Mouse (Mus musculus) neural tube, embryonic 14.5 days (tissue): ENCODE measurements around the gene Oas1d. TPM values are rescaled to one million over a fixed set of nuclear protein-coding genes. Genes with fewer than 3 reads are reported as not detected.
"Not testable (repeated sequence)": the region's sequence is repeated elsewhere in the genome, so short reads cannot be mapped to it uniquely, and the experiment has no call there.

Experiments
- ATAC-seq: fragments of 200-750 bp; cut with Nextera tagmentation; 2 replicates; pipeline ENCODE4 v1.8.0; 2017; ENCODE audit warnings: low read depth, mild to moderate bottlenecking, moderate TSS enrichment, moderate library complexity
- H3K27ac ChIP-seq: fragments of 300-500 bp; sonication (generic); 2 replicates; pipeline ENCODE4 v1.5.1; 2014; ENCODE audit warnings: low read depth, mild to moderate bottlenecking, control low read depth, low read length, moderate library complexity, mixed read lengths
- H3K27me3 ChIP-seq: fragments of 300-500 bp; sonication (generic); 2 replicates; pipeline ENCODE4 v1.6.1; 2014; ENCODE audit warnings: low read length; ENCODE audit not compliant: control insufficient read depth, insufficient read depth
- H3K36me3 ChIP-seq: fragments of 300-500 bp; sonication (generic); 2 replicates; pipeline ENCODE4 v1.6.1; 2014; ENCODE audit warnings: low read length, mixed read lengths; ENCODE audit not compliant: control insufficient read depth, insufficient read depth
- H3K4me1 ChIP-seq: fragments of 300-500 bp; sonication (generic); 2 replicates; pipeline ENCODE4 v1.6.1; 2014; ENCODE audit warnings: low read length; ENCODE audit not compliant: control insufficient read depth, insufficient read depth
- H3K4me2 ChIP-seq: fragments of 300-500 bp; sonication (generic); 2 replicates; pipeline ENCODE4 v1.6.1; 2014; ENCODE audit warnings: mild to moderate bottlenecking, low read depth, low read length, control low read depth
- H3K4me3 ChIP-seq: fragments of 300-500 bp; sonication (generic); 2 replicates; pipeline ENCODE4 v1.5.1; 2014; ENCODE audit warnings: low read depth, low read length, control low read depth, mixed read lengths
- H3K9ac ChIP-seq: fragments of 300-500 bp; sonication (generic); replicated peaks from 2 replicates; pipeline ENCODE4 v1.6.1; 2014; ENCODE audit warnings: low read depth, mild to moderate bottlenecking, control low read depth, low read length, mixed read lengths
- H3K9me3 ChIP-seq: fragments of 300-500 bp; sonication (generic); 2 replicates; pipeline ENCODE4 v1.6.1; 2016; ENCODE audit warnings: low read length; ENCODE audit not compliant: control insufficient read depth
- WGBS: fragments of 180-500 bp; shearing (Covaris S2); extraction: QIAGEN DNeasy Blood & Tissue Kit; methylation state at CpG from one replicate; pipeline ENCODE4 v1.1.7; 2014; 5-methylcytosine and 5-hydroxymethylcytosine counted together
- polyA plus RNA-seq: library from polyadenylated mRNA; unstranded; fragments of >200 nt; fragmentation: Nextera tagmentation; extraction: Ambion mirVana; gene quantifications from 2 replicates; pipeline ENCODE4 v1.2.1, GENCODE M21; 2014

Gene Oas1d
- polyA plus RNA-seq, 1 experiment from 2014 or later, result not detected

DNA sequence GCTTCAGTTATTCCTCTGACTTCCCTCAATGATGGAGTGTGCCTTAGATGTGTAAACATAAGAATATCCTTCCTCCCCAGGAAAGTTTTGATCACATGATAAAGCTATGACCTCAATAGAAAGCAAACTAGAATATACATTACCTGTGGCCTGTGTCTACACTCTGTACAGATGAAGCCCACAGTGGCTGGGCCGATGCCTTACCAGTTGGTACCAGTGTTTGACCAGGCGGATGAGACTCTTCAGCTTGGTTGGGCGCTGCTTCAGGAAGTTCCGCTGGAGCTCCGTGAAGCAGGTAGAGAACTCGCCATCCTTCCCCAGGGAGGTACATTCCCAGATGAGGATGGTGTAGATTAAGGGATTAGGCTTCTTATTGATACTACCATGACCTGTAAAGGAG is 32.7 kb upstream of the Oas1d start:
- H3K27me3 ChIP-seq, H3K4me2 ChIP-seq, H3K27ac ChIP-seq, H3K9me3 ChIP-seq, H3K9ac ChIP-seq, H3K4me1 ChIP-seq, H3K4me3 ChIP-seq, H3K36me3 ChIP-seq, ATAC-seq: not testable (repeated sequence)
- WGBS, result 94% methylated on average over 6 of the region's 6 CpGs

DNA sequence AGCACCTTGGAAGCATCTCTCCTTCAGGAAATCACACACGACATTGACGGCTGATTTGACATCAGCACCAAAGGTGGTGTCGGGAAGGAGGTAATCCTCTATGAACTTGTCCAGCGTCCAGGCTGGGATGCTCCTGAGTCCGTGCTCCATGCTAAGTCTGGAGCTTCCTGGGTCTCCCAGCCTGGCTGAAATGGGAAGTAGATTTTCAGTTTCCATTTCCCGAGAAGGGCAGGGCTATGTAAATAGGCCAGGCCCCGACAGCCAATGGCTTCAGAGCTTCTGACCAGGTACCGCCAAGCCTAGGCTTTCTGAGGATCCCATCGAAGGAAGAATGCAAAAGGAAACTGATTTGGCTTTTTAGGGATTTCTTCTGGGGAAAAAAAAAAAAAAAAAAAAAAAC is 26.9 kb upstream of the Oas1d start, which contains the start of gene Oas1g:
TSS of gene Oas1g (minus strand) at position 201 of the 400 bp plus-strand sequence.
- not testable (repeated sequence) for H3K36me3 ChIP-seq, H3K4me1 ChIP-seq, ATAC-seq, H3K27ac ChIP-seq, H3K27me3 ChIP-seq, H3K9me3 ChIP-seq, H3K4me2 ChIP-seq, H3K4me3 ChIP-seq, H3K9ac ChIP-seq
- 22% methylated on average over 5 of the region's 9 CpGs for WGBS

DNA sequence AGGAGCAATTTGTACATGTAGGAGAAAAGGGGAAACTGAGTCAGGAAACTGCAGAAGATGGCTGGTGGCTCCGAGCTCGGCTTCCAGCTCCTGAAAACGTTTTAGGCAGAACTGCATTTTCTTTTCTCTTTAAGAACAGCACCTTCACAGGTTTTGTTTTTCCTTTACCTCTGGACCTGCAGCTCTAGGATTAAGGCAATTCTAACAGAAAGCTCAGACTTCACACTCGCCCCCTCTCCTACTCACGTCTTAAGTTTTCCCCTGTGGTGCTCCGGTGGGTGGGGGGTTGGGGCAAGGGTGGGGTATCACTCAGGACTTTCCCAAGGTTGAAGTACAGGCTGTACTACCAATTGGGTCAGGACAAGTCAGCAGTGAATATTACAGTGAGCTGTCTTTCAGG is 26.5 kb upstream of the Oas1d start:
- ATAC-seq, result no peak
- H3K36me3 ChIP-seq, result no peaks in the 10 kb centered on the region
- no peak overlapping the region for H3K4me3 ChIP-seq
- H3K4me2 ChIP-seq, result no peak overlapping the region
- no peaks in the 10 kb centered on the region for H3K9me3 ChIP-seq
- no peaks in the 10 kb centered on the region for H3K27me3 ChIP-seq
- H3K4me1 ChIP-seq, result no peaks in the 10 kb centered on the region
- H3K27ac ChIP-seq, result no peak overlapping the region
- no peak overlapping the region for H3K9ac ChIP-seq
- 61% methylated on average over 6 of the region's 6 CpGs for WGBS

DNA sequence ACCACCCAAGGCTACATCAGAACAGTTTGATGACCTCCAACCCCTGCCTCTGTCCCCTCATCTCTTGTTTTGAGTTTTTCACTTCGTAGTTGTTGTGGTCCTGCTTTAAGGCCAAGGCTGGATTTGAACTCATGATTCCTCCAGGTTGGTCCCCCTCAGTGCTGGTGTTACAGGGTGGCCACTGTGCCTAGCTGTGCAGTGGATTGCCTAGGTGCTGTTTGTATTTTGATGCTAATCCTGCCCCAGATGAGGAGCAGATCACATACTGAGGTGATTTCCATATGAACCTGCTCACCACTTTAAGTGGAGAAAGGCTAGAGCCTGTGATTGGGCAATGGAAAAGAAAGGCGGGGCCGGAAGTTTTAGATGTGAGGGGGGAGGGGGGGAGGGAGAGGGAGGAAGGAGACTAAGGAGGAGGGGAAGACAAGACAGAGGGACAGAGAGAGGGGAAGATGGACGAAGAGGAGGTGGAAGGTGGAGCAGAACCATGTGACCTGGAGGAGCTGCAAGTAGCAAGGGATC is 26.0 kb upstream of the Oas1d start:
- H3K4me1 ChIP-seq, H3K36me3 ChIP-seq, H3K9me3 ChIP-seq, ATAC-seq, H3K27me3 ChIP-seq, H3K4me3 ChIP-seq, H3K27ac ChIP-seq, H3K9ac ChIP-seq, H3K4me2 ChIP-seq: not testable (repeated sequence)
- WGBS, result 38% methylated on average over 4 of the region's 4 CpGs

DNA sequence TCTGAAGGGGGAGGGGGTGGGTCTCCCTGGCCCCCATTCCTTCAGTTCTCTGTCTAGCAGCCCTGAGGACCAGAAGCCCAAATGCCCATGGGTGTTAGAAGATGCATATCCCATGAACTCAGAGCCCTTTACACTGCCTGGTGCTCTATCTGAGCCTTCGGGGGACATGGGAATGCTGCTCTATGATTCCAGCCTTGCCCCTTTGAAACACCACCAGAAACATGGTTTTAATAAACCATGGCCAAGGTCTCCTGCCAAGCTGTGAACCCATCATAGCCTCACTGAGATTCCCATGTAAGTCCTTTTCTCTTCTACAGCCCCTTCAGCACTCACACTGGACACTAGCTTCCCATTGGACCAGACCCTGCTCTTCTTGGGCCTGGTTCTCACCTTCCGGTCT is 24.3 kb upstream of the Oas1d start:
- Histone ChIP-seq H3K4me2 (no peak overlapping the region), H3K4me1 (no peaks in the 10 kb centered on the region), H3K27me3 (no peaks in the 10 kb centered on the region), H3K9me3 (no peaks in the 10 kb centered on the region), H3K9ac (no peak overlapping the region), H3K4me3 (no peak overlapping the region), H3K27ac (no peak overlapping the region), H3K36me3 (no peaks in the 10 kb centered on the region)
- whole genome bisulfite sequencing, result 85% methylated on average over 2 of the region's 2 CpGs
- ATAC-seq, result no peak

DNA sequence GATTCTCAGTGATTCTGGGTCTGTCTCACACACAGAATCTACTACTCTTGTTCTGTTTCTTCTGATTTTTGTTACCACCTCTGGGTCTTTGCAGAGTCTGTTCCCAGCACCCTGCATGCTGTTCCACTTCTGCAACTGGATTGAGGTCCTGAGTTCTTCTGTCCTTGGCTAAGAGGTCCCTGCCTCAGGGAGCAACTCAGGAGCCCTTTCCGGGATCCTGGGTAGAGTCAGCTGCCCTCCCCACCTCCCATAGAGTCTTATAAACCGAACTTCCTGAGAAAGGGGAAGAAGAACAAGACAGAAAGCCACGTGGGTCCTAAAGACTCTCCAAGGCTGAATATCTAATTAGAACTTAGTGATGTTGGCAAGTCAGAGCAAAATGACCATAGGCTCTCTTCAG is 23.3 kb upstream of the Oas1d start:
- Histone ChIP-seq H3K9ac (no peak overlapping the region), H3K4me2 (no peak overlapping the region), H3K4me3 (no peak overlapping the region), H3K27ac (no peak overlapping the region), H3K9me3 (no peaks in the 10 kb centered on the region), H3K36me3 (no peaks in the 10 kb centered on the region), H3K27me3 (no peaks in the 10 kb centered on the region), H3K4me1 (no peaks in the 10 kb centered on the region)
- WGBS, result 52% methylated on average over 3 of the region's 3 CpGs
- no peak for ATAC-seq

DNA sequence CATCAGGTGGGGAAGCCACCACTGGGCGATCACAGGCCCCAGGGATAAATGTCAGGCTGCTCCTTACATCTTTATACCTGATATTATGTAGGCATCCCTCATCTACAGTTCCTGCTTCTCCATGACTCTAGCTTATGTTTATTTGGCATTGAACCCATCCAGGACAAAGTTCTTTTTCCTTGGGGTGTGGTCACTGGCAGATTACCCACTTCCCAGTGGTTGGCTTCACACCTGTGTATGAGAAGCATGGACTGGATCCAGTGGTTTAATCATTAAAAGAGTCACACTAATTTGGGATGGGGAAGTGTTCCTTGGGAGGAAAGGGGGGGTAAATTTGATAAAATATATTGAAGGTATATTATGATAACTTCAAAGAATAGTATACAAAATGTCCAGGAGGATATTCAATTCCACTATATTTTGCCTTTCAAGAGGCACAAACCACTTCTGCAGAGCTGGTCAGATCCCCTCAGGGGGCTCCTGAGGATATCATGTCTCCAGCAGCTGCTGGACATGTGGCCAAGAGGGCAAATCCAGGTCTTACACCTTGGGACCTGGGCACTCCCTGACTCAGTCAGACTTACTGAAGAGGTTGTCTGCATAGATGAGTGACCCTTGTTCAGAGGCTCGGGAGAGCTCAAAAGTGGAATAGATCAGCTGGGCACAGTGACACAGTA is 22.6 kb upstream of the Oas1d start:
- not testable (repeated sequence) for H3K9ac ChIP-seq, H3K27me3 ChIP-seq
- 86% methylated on average over 2 of the region's 2 CpGs for WGBS

DNA sequence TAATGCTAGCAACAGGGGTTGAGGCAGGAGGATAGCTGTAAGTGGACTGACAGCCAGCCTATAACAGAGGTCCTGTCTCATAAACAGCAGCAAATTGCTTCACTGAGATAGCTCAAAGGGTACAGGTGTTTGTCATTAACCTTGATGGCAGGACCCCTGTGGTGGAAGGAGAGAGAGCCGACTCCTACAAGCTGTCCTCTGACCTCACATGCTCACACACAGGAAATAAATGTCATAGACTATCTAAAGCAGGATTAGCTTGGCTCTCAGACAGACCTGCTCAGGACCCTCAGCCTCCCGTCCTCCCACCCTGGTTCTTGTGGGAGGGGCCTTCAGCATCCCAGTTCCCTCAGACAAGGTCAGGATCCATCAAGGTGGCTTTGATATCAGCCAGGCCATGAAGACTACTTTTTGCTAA is 22.1 kb upstream of the Oas1d start:
- H3K9ac ChIP-seq, result no peak overlapping the region
- no peak overlapping the region for H3K27ac ChIP-seq
- ATAC-seq, result no peak
- no peaks in the 10 kb centered on the region for H3K27me3 ChIP-seq
- H3K4me3 ChIP-seq, result no peak overlapping the region
- H3K4me2 ChIP-seq, result no peak overlapping the region
- WGBS, result 64% methylated on average over 2 of the region's 2 CpGs
- no peaks in the 10 kb centered on the region for H3K9me3 ChIP-seq
- no peaks in the 10 kb centered on the region for H3K36me3 ChIP-seq
- no peaks in the 10 kb centered on the region for H3K4me1 ChIP-seq

More for the DNA sequence above, 22.6 kb upstream of the Oas1d start:
- H3K9me3 ChIP-seq, H3K4me3 ChIP-seq, ATAC-seq, H3K27ac ChIP-seq, H3K4me2 ChIP-seq, H3K36me3 ChIP-seq, H3K4me1 ChIP-seq: not testable (repeated sequence)

DNA sequence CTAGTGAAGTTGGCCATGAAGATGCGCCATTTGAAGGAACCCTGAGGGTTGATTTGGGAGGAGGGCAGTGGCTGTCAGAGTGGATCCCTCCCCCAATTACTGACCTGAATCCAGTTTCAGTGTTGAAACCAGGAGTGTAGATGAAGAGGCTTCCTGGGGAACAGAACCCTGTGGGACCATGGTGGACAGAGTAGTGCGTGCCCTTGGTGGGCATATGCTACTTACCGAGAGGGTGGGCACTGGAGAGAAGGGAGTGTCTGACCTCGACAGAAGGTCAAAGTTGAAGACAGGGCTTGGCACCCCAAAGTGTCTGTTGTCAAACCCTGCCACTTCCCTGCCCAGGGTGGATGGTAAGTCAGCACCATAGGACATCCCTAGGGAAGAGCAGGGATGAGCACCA is 20.5 kb upstream of the Oas1d start:
- not testable (repeated sequence) for H3K9ac ChIP-seq, H3K4me1 ChIP-seq, H3K27me3 ChIP-seq, H3K4me3 ChIP-seq, H3K36me3 ChIP-seq, ATAC-seq, H3K9me3 ChIP-seq, H3K4me2 ChIP-seq, H3K27ac ChIP-seq
- WGBS, result 91% methylated on average over 4 of the region's 4 CpGs
